Mouse (Mus musculus): Measurements from ENCODE around the gene Cacna1b.

GRCm38 (mm10) chr2:24607905-24608764, 154.8 kb downstream of the Cacna1b start:
- TF ChIP-seq CTCF (conservative IDR thresholded peaks at IDR 0.05; ENCODE audit: low read length) (no peak), NANOG (IDR thresholded peaks at IDR 0.05; ENCODE audit: borderline replicate concordance, low read length) (no peak), POU5F1 (IDR thresholded peaks at IDR 0.05; ENCODE audit: borderline replicate concordance, low read length) (no peak)

Measured in E14TG2a.4 (cell line).